Mouse (Mus musculus): ENCODE measurements around the gene Sis.

The Sis gene

GRCm38 (mm10) chr3:72967675-72968074 is at the start of gene Sis:
TSS of gene Sis (minus strand) at chr3:72967863.
- no peak for DNase-seq (ENCODE audit: low read depth)

GRCm38 (mm10) chr3:73006045-73006444 is 38.4 kb upstream of the Sis start:
- DNase-seq (ENCODE audit: low read depth): no peak

- no peak for DNase-seq (ENCODE audit: low read depth)
Observed at GRCm38 (mm10) chr3:73002933-73003696, 35.5 kb upstream of the Sis start.

- no peak for DNase-seq (ENCODE audit: low read depth)
Observed at GRCm38 (mm10) chr3:72997517-72997916, 29.9 kb upstream of the Sis start.

GRCm38 (mm10) chr3:72990992-72991391 is 23.3 kb upstream of the Sis start:
- DNase-seq (ENCODE audit: low read depth): no peak

- DNase-seq (ENCODE audit: low read depth): no peak
Observed at GRCm38 (mm10) chr3:72976602-72977001, 8.9 kb upstream of the Sis start.

- DNase-seq (ENCODE audit: low read depth): peak; percentile 5
Observed at GRCm38 (mm10) chr3:72918919-72919526, 48.6 kb downstream of the Sis start.

- peak; percentile 1 for DNase-seq (ENCODE audit: low read depth)
Observed at GRCm38 (mm10) chr3:72882501-72882900, 85.2 kb downstream of the Sis start.

- DNase-seq (ENCODE audit: low read depth): no peak
Observed at GRCm38 (mm10) chr3:72868141-72868540, 99.5 kb downstream of the Sis start.

- no peak for DNase-seq (ENCODE audit: low read depth)
Observed at GRCm38 (mm10) chr3:72858738-72859137, 108.9 kb downstream of the Sis start.

GRCm38 (mm10) chr3:72855405-72855804 is 112.3 kb downstream of the Sis start:
- no peak for DNase-seq (ENCODE audit: low read depth)

- DNase-seq (ENCODE audit: low read depth): no peak
Observed at GRCm38 (mm10) chr3:72840641-72841040, 127.0 kb downstream of the Sis start.
